Mouse (Mus musculus): ENCODE measurements around the gene Gm10073. TPM values are rescaled to one million over a fixed set of nuclear protein-coding genes. Genes with fewer than 3 reads are reported as not detected.

Gene Gm10073
- total and polyA plus RNA-seq, 3 experiments = 31.2 to 123 (median 109) TPM

GRCm38 (mm10) chr8:106569006-106569405, 4.3 kb downstream of the Gm10073 start:
- H3K9ac ChIP-seq (ENCODE audit: low read depth, low read length) = no peak overlapping the region
- no peak for DNase-seq
- WGBS = 83% methylated on average over 7 of the region's 7 CpGs
- H3K36me3 ChIP-seq (ENCODE audit: control insufficient read depth, insufficient read depth, low read length) = no peaks in the 10 kb centered on the region
- no peaks in the 10 kb centered on the region for H3K79me2 ChIP-seq (replicated peaks; ENCODE audit: control insufficient read depth, insufficient read depth, low read length)
- no peak overlapping the region for H3K27ac ChIP-seq
- no peaks in the 10 kb centered on the region for H3K27me3 ChIP-seq (ENCODE audit: control insufficient read depth, insufficient read depth, low read length)
- intact Hi-C loops (cut with DNase I) = no loop called here
- H3K4me3 ChIP-seq = no peak overlapping the region
- no peak for TF ChIP-seq EP300 (IDR thresholded peaks at IDR 0.05; ENCODE audit: insufficient read depth, low read depth, low read length)
- TF ChIP-seq CTCF (IDR thresholded peaks at IDR 0.05) = no peak
- no peak for TF ChIP-seq POLR2A (IDR thresholded peaks at IDR 0.05; ENCODE audit: insufficient read depth, low read depth, low read length)
- H3K4me1 ChIP-seq (ENCODE audit: control insufficient read depth, insufficient read depth, low read length) = no peaks in the 10 kb centered on the region

- no peak overlapping the region for H3K27ac ChIP-seq
- no peaks in the 10 kb centered on the region for H3K36me3 ChIP-seq (ENCODE audit: control insufficient read depth, insufficient read depth, low read length)
- no peaks in the 10 kb centered on the region for H3K27me3 ChIP-seq (ENCODE audit: control insufficient read depth, insufficient read depth, low read length)
- no peak overlapping the region for H3K4me3 ChIP-seq
- TF ChIP-seq POLR2A (IDR thresholded peaks at IDR 0.05; ENCODE audit: insufficient read depth, low read depth, low read length) = no peak
- no peak for TF ChIP-seq EP300 (IDR thresholded peaks at IDR 0.05; ENCODE audit: insufficient read depth, low read depth, low read length)
- no peak for TF ChIP-seq CTCF (IDR thresholded peaks at IDR 0.05)
- no peak overlapping the region for H3K9ac ChIP-seq (ENCODE audit: low read depth, low read length)
- intact Hi-C loops (cut with DNase I) = no loop called here
- H3K4me1 ChIP-seq (ENCODE audit: control insufficient read depth, insufficient read depth, low read length) = no peaks in the 10 kb centered on the region
- no peaks in the 10 kb centered on the region for H3K79me2 ChIP-seq (replicated peaks; ENCODE audit: control insufficient read depth, insufficient read depth, low read length)
- 85% methylated on average over 3 of the region's 3 CpGs for WGBS
- peak in 1 of 2 experiments; percentile 17 for DNase-seq
Observed at GRCm38 (mm10) chr8:106563691-106564182, 9.5 kb downstream of the Gm10073 start.

- no peak overlapping the region for H3K27ac ChIP-seq
Observed at GRCm38 (mm10) chr8:106561097-106561865, 12.0 kb downstream of the Gm10073 start.

GRCm38 (mm10) chr8:106559844-106560243, 13.4 kb downstream of the Gm10073 start:
- H3K9ac ChIP-seq (ENCODE audit: low read depth, low read length) = no peak overlapping the region
- H3K4me3 ChIP-seq = no peak overlapping the region
- TF ChIP-seq POLR2A (IDR thresholded peaks at IDR 0.05; ENCODE audit: insufficient read depth, low read depth, low read length) (no peak), EP300 (IDR thresholded peaks at IDR 0.05; ENCODE audit: insufficient read depth, low read depth, low read length) (no peak), CTCF (IDR thresholded peaks at IDR 0.05) (no peak)
- no peaks in the 10 kb centered on the region for H3K4me1 ChIP-seq (ENCODE audit: control insufficient read depth, insufficient read depth, low read length)
- 52% methylated on average over 9 of the region's 9 CpGs for WGBS
- H3K27ac ChIP-seq = no peak overlapping the region
- no peaks in the 10 kb centered on the region for H3K36me3 ChIP-seq (ENCODE audit: control insufficient read depth, insufficient read depth, low read length)
- intact Hi-C loops (cut with DNase I) = loop anchor here (2.0 kb wide), 1 partner anchor 87 kb away; no protein-coding TSS in a partner anchor
- no peaks in the 10 kb centered on the region for H3K79me2 ChIP-seq (replicated peaks; ENCODE audit: control insufficient read depth, insufficient read depth, low read length)
- no peaks in the 10 kb centered on the region for H3K27me3 ChIP-seq (ENCODE audit: control insufficient read depth, insufficient read depth, low read length)
- DNase-seq = no peak

More at GRCm38 (mm10) chr8:106561097-106561865, 12.0 kb downstream of the Gm10073 start:
- no peaks in the 10 kb centered on the region for H3K4me1 ChIP-seq (ENCODE audit: control insufficient read depth, insufficient read depth, low read length)
- peak; percentile 44 to 60 for DNase-seq
- H3K27me3 ChIP-seq (ENCODE audit: control insufficient read depth, insufficient read depth, low read length) = no peaks in the 10 kb centered on the region
- H3K79me2 ChIP-seq (replicated peaks; ENCODE audit: control insufficient read depth, insufficient read depth, low read length) = no peaks in the 10 kb centered on the region
- H3K36me3 ChIP-seq (ENCODE audit: control insufficient read depth, insufficient read depth, low read length) = no peaks in the 10 kb centered on the region
- no peak overlapping the region for H3K9ac ChIP-seq (ENCODE audit: low read depth, low read length)
- no peak for TF ChIP-seq EP300 (IDR thresholded peaks at IDR 0.05; ENCODE audit: insufficient read depth, low read depth, low read length)
- TF ChIP-seq POLR2A (IDR thresholded peaks at IDR 0.05; ENCODE audit: insufficient read depth, low read depth, low read length) = no peak
- peak; percentile 67 for TF ChIP-seq CTCF (IDR thresholded peaks at IDR 0.05)
- no peak overlapping the region for H3K4me3 ChIP-seq
- 34% methylated on average over 21 of the region's 21 CpGs for WGBS
- intact Hi-C loops (cut with DNase I) = loop anchor here (2.0 kb wide), 1 partner anchor 86 kb away; no protein-coding TSS in a partner anchor

GRCm38 (mm10) chr8:106556068-106556645, 17.1 kb downstream of the Gm10073 start:
- Histone ChIP-seq H3K27ac (no peak overlapping the region), H3K36me3 (ENCODE audit: control insufficient read depth, insufficient read depth, low read length) (no peaks in the 10 kb centered on the region), H3K4me3 (no peak overlapping the region), H3K9ac (ENCODE audit: low read depth, low read length) (no peak overlapping the region), H3K27me3 (ENCODE audit: control insufficient read depth, insufficient read depth, low read length) (no peaks in the 10 kb centered on the region), H3K79me2 (replicated peaks; ENCODE audit: control insufficient read depth, insufficient read depth, low read length) (no peaks in the 10 kb centered on the region), H3K4me1 (ENCODE audit: control insufficient read depth, insufficient read depth, low read length) (no peaks in the 10 kb centered on the region)
- intact Hi-C loops (cut with DNase I) = no loop called here
- 49% methylated on average over 6 of the region's 7 CpGs for WGBS
- no peak for DNase-seq
- TF ChIP-seq EP300 (IDR thresholded peaks at IDR 0.05; ENCODE audit: insufficient read depth, low read depth, low read length) (no peak), POLR2A (IDR thresholded peaks at IDR 0.05; ENCODE audit: insufficient read depth, low read depth, low read length) (no peak), CTCF (IDR thresholded peaks at IDR 0.05) (no peak)

- TF ChIP-seq CTCF (IDR thresholded peaks at IDR 0.05) (peak; percentile 11; the same call in 1 of the 2 replicates), EP300 (IDR thresholded peaks at IDR 0.05; ENCODE audit: insufficient read depth, low read depth, low read length) (no peak)
- no peaks in the 10 kb centered on the region for H3K27me3 ChIP-seq (ENCODE audit: control insufficient read depth, insufficient read depth, low read length)
- no peak overlapping the region for H3K27ac ChIP-seq
- no peak overlapping the region for H3K4me3 ChIP-seq
- no peaks in the 10 kb centered on the region for H3K36me3 ChIP-seq (ENCODE audit: control insufficient read depth, insufficient read depth, low read length)
- H3K4me1 ChIP-seq (ENCODE audit: control insufficient read depth, insufficient read depth, low read length) = no peaks in the 10 kb centered on the region
- intact Hi-C loops (cut with DNase I) = no loop called here
- DNase-seq = no peak
- H3K79me2 ChIP-seq (replicated peaks; ENCODE audit: control insufficient read depth, insufficient read depth, low read length) = no peaks in the 10 kb centered on the region
- H3K9ac ChIP-seq (ENCODE audit: low read depth, low read length) = no peak overlapping the region
- 97% methylated on average over 5 of the region's 5 CpGs for WGBS
Observed at GRCm38 (mm10) chr8:106554011-106554410, 19.2 kb downstream of the Gm10073 start.
